Mouse (Mus musculus) liver, embryonic 15.5 days (tissue): ENCODE measurements around the gene Prelid3b. TPM values are rescaled to one million over a fixed set of nuclear protein-coding genes. Genes with fewer than 3 reads are reported as not detected.
A peak's percentile ranks its signal among the peaks of the same experiment; 100 is the strongest.

Experiments used
- ATAC-seq: fragments of 200-750 bp; cut with Nextera tagmentation; 2 replicates; pipeline ENCODE4 v1.8.0; 2017; ENCODE audit warnings: moderate number of reproducible peaks, mild to moderate bottlenecking, moderate library complexity; ENCODE audit not compliant: insufficient read depth
- H3K27ac ChIP-seq: fragments of 300-500 bp; sonication (generic); replicated peaks from 2 replicates; pipeline ENCODE4 v1.5.1; 2015; ENCODE audit warnings: mild to moderate bottlenecking, inconsistent platforms
- H3K27me3 ChIP-seq: fragments of 300-500 bp; sonication (generic); 2 replicates; pipeline ENCODE4 v1.6.1; 2015; ENCODE audit warnings: mild to moderate bottlenecking, inconsistent platforms
- H3K36me3 ChIP-seq: fragments of 300-500 bp; sonication (generic); replicated peaks from 2 replicates; pipeline ENCODE4 v1.6.1; 2015; ENCODE audit warnings: moderate library complexity, mild to moderate bottlenecking, inconsistent platforms
- H3K4me1 ChIP-seq: fragments of 300-500 bp; sonication (generic); replicated peaks from 2 replicates; pipeline ENCODE4 v1.6.1; 2015; ENCODE audit warnings: inconsistent platforms
- H3K4me2 ChIP-seq: fragments of 300-500 bp; sonication (generic); 2 replicates; pipeline ENCODE4 v1.6.1; 2015; ENCODE audit warnings: moderate library complexity, mild to moderate bottlenecking, inconsistent platforms
- H3K4me3 ChIP-seq: fragments of 300-500 bp; sonication (generic); replicated peaks from 2 replicates; pipeline ENCODE4 v1.5.1; 2015; ENCODE audit warnings: mild to moderate bottlenecking, inconsistent platforms
- H3K9ac ChIP-seq: fragments of 300-500 bp; sonication (generic); 2 replicates; pipeline ENCODE4 v1.6.1; 2015; ENCODE audit warnings: moderate library complexity, mild to moderate bottlenecking, inconsistent platforms
- H3K9me3 ChIP-seq: fragments of 300-500 bp; sonication (generic); replicated peaks from 2 replicates; pipeline ENCODE4 v1.6.1; 2016; ENCODE audit warnings: inconsistent platforms
- WGBS: fragments of 180-500 bp; shearing (Covaris S2); methylation state at CpG from one replicate; pipeline ENCODE4 v1.1.7; 2015; ENCODE audit warnings: mixed read lengths; ENCODE audit not compliant: insufficient replicate concordance; 5-methylcytosine and 5-hydroxymethylcytosine counted together
- polyA plus RNA-seq: library from polyadenylated mRNA; unstranded; fragments of >200 nt; fragmentation: Nextera tagmentation; extraction: Ambion mirVana; gene quantifications from 2 replicates; pipeline ENCODE4 v1.2.1, GENCODE M21; 2015

Prelid3b gene
- polyA plus RNA-seq, 1 experiment from 2014 or later, result 79.4 TPM

GRCm38 (mm10) chr2:174463370-174463769 lies 9.5 kb downstream of the Prelid3b start:
- WGBS, result 26% methylated on average over 10 of the region's 10 CpGs
- Histone ChIP-seq H3K4me3 (peak overlapping the region; percentile 76), H3K4me1 (peaks cover 24% of the 10 kb centered on the region), H3K27ac (peak overlapping the region; percentile 66), H3K27me3 (no peaks in the 10 kb centered on the region), H3K36me3 (peaks cover 68% of the 10 kb centered on the region), H3K4me2 (peak overlapping the region; percentile 92), H3K9me3 (no peaks in the 10 kb centered on the region), H3K9ac (peak overlapping the region; percentile 76)
- ATAC-seq, result peak; percentile 19

- Histone ChIP-seq H3K4me2 (no peak overlapping the region), H3K36me3 (peaks cover 29% of the 10 kb centered on the region), H3K27me3 (no peaks in the 10 kb centered on the region; the same call in 1 of the 2 replicates), H3K9ac (no peak overlapping the region), H3K9me3 (no peaks in the 10 kb centered on the region), H3K4me1 (peaks cover 26% of the 10 kb centered on the region), H3K4me3 (no peak overlapping the region), H3K27ac (no peak overlapping the region)
- 53% methylated on average over 2 of the region's 2 CpGs for WGBS
- ATAC-seq, result no peak
Measured at GRCm38 (mm10) chr2:174459365-174459764, 13.5 kb downstream of the Prelid3b start.

DNA sequence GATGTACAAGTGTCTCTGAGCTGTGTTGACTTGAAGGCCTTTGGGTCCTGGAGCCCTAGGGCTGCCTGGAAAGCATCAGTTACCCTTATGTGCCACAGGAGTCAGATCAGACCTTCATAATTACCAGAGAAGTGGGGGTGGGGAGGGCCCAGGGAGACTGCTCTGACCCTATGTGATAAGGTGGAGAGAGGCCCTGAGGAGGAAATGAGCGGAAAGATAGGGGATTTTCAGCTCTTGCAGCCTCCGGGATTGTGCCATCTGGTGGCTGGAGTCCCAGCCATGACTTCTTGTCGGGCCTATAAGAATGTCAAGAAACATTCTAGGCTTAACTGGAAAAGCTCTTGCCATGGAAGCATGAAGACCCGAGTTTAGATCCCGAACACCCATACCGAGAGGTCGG lies 19.2 kb downstream of the Prelid3b start:
- Histone ChIP-seq H3K9me3 (no peaks in the 10 kb centered on the region), H3K4me2 (peak overlapping the region; percentile 64), H3K36me3 (no peaks in the 10 kb centered on the region), H3K4me3 (peak overlapping the region; percentile 15; the same call in 1 of the 2 replicates), H3K27me3 (peaks cover under 1% of the 10 kb centered on the region; the same call in 1 of the 2 replicates), H3K4me1 (peaks cover 49% of the 10 kb centered on the region), H3K27ac (peak overlapping the region; percentile 91), H3K9ac (peak overlapping the region; percentile 22; the same call in 1 of the 2 replicates)
- 25% methylated on average over 7 of the region's 7 CpGs for WGBS
- peak; percentile 97 for ATAC-seq

DNA sequence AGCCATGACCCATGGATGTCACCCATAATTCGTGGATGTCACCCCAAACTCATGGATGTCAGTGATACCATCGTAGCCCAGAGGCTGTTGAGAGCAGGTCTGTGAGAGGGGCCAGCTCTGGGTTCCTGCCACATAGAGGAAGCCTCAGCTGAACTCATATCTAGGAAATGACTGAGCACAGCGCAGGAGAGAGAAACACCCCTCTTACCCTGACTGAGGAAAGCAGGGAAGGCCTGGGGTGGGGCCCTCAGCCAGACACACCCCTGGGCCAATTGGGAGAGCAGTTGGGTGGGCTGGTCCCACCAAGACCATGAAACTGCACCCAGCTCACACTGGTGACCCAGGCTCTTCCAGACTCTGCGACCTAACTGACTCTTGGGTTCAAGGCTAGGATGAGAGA lies 22.5 kb downstream of the Prelid3b start, which contains the start of gene Tubb1:
Gene Tubb1 (plus strand): TSS at position 343 of the 400 bp plus-strand sequence.
- WGBS, result 25% methylated on average over 4 of the region's 4 CpGs
- Histone ChIP-seq H3K9me3 (no peaks in the 10 kb centered on the region), H3K36me3 (no peaks in the 10 kb centered on the region), H3K27me3 (peaks cover 29% of the 10 kb centered on the region), H3K4me1 (peaks cover 49% of the 10 kb centered on the region), H3K9ac (no peak within 1 kb of the TSS), H3K27ac (peak within 1 kb of the TSS; percentile 91), H3K4me3 (no peak within 1 kb of the TSS), H3K4me2 (0 out of 2 replicates have a peak within 1 kb of the TSS, but pooled peaks have one; percentile 0)
- ATAC-seq, result peak; percentile 54

- Histone ChIP-seq H3K4me3 (no peak overlapping the region), H3K9me3 (no peaks in the 10 kb centered on the region), H3K36me3 (no peaks in the 10 kb centered on the region), H3K27me3 (peaks cover 35% of the 10 kb centered on the region), H3K4me2 (no peak overlapping the region), H3K9ac (no peak overlapping the region), H3K4me1 (peaks cover 39% of the 10 kb centered on the region), H3K27ac (no peak overlapping the region)
- no peak for ATAC-seq
- 75% methylated on average over 4 of the region's 4 CpGs for WGBS
Measured at GRCm38 (mm10) chr2:174448405-174448804, 24.5 kb downstream of the Prelid3b start.

- 57% methylated on average over 8 of the region's 8 CpGs for WGBS
- peaks cover 37% of the 10 kb centered on the region for H3K27me3 ChIP-seq
- no peak for ATAC-seq
- H3K4me1 ChIP-seq, result peaks cover 24% of the 10 kb centered on the region
- H3K27ac ChIP-seq, result no peak overlapping the region
- H3K9ac ChIP-seq, result no peak overlapping the region
- H3K4me2 ChIP-seq, result no peak overlapping the region
- H3K4me3 ChIP-seq, result no peak overlapping the region
- no peaks in the 10 kb centered on the region for H3K9me3 ChIP-seq
- H3K36me3 ChIP-seq, result no peaks in the 10 kb centered on the region
Measured at GRCm38 (mm10) chr2:174446905-174447304, 26.0 kb downstream of the Prelid3b start.

- no peak overlapping the region for H3K9ac ChIP-seq
- no peak for ATAC-seq
- 38% methylated on average over 7 of the region's 7 CpGs for WGBS
Measured at GRCm38 (mm10) chr2:174446492-174446891, 26.4 kb downstream of the Prelid3b start.

GRCm38 (mm10) chr2:174445018-174445417 lies 27.9 kb downstream of the Prelid3b start:
- Histone ChIP-seq H3K4me1 (peaks cover 12% of the 10 kb centered on the region), H3K27ac (no peak overlapping the region), H3K4me3 (no peak overlapping the region), H3K4me2 (no peak overlapping the region), H3K9ac (no peak overlapping the region), H3K27me3 (peaks cover 37% of the 10 kb centered on the region), H3K9me3 (no peaks in the 10 kb centered on the region), H3K36me3 (no peaks in the 10 kb centered on the region)
- WGBS, result 53% methylated on average over 6 of the region's 6 CpGs
- ATAC-seq, result no peak

More at GRCm38 (mm10) chr2:174446492-174446891, 26.4 kb downstream of the Prelid3b start:
- Histone ChIP-seq H3K9me3 (no peaks in the 10 kb centered on the region), H3K27me3 (peaks cover 37% of the 10 kb centered on the region), H3K27ac (no peak overlapping the region), H3K36me3 (no peaks in the 10 kb centered on the region), H3K4me2 (no peak overlapping the region), H3K4me3 (no peak overlapping the region), H3K4me1 (peaks cover 23% of the 10 kb centered on the region)

DNA sequence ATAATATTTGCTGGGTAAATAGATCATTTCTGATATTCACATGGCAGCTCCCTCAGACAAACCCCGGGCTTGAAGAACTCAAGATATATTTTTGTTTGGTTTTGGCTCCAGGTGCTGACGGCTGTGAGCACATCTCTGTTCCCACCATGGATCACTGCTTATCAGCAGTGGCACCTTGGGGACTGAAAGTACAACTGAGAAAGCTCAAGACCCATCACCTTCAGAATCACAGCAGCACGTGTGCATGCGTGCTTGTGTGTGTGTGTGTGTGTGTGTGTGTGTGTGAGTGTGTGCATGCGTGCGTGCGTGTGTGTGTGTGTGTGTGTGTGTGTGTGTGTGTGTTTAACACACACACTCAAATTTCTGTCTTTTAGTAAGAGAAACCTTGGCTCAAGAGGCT lies 28.5 kb downstream of the Prelid3b start:
- H3K27ac ChIP-seq, result no peak overlapping the region
- no peaks in the 10 kb centered on the region for H3K36me3 ChIP-seq
- no peak overlapping the region for H3K9ac ChIP-seq
- H3K27me3 ChIP-seq, result peaks cover 37% of the 10 kb centered on the region
- H3K9me3 ChIP-seq, result no peaks in the 10 kb centered on the region
- ATAC-seq, result no peak
- no peak overlapping the region for H3K4me2 ChIP-seq
- H3K4me1 ChIP-seq, result peaks cover 17% of the 10 kb centered on the region
- WGBS, result 42% methylated on average over 7 of the region's 7 CpGs
- no peak overlapping the region for H3K4me3 ChIP-seq

DNA sequence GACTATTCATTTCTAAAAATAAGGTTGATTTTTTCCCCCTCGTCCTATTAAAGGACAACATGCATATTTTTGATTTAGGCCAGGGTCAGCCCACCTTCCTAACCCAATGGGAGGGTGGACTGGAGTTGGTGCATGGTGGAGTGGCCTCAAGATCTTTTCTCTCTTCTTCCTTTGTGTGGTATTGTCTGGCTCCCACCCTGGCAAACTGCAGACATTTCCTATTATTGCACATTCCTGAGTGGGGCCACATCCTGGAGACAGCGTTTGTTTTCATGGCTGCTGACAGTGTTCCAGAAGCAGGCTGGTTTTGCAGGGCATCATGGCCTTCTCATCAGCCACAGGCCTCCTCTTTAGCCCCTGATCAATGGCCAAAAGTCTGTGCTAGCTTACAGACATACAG lies 29.8 kb downstream of the Prelid3b start:
- Histone ChIP-seq H3K9me3 (no peaks in the 10 kb centered on the region), H3K36me3 (no peaks in the 10 kb centered on the region), H3K27ac (no peak overlapping the region), H3K9ac (no peak overlapping the region), H3K4me3 (no peak overlapping the region), H3K4me1 (peaks cover 30% of the 10 kb centered on the region), H3K4me2 (no peak overlapping the region), H3K27me3 (peaks cover 31% of the 10 kb centered on the region)
- 45% methylated on average over 2 of the region's 2 CpGs for WGBS
- no peak for ATAC-seq

GRCm38 (mm10) chr2:174442460-174442859 lies 30.4 kb downstream of the Prelid3b start:
- no peak overlapping the region for H3K4me3 ChIP-seq
- WGBS, result 69% methylated on average over 9 of the region's 9 CpGs
- no peak overlapping the region for H3K4me2 ChIP-seq
- ATAC-seq, result no peak
- peaks cover 29% of the 10 kb centered on the region for H3K27me3 ChIP-seq
- no peaks in the 10 kb centered on the region for H3K9me3 ChIP-seq
- no peak overlapping the region for H3K27ac ChIP-seq
- H3K36me3 ChIP-seq, result no peaks in the 10 kb centered on the region
- H3K9ac ChIP-seq, result no peak overlapping the region
- H3K4me1 ChIP-seq, result peaks cover 36% of the 10 kb centered on the region

DNA sequence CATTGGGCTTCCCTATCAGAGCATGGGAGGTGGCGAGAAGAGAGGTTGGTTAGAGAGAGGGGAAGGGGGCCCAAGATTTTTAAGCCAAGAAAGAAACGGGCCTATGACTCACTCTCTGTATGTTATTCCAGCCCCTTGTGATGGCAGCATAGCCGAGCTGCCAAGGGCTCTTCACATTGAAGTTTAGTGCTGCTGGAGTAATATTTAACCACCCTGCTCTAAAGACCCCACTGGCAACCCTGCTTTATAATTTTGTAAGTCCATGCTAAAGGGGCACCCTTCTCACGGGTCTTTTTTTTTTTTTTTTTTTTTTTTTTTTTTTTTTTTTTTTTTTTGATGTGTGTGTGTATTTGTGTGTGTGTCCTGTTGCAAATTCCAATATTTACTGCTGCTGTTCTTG lies 31.0 kb downstream of the Prelid3b start:
- H3K27ac ChIP-seq, result no peak overlapping the region
- no peaks in the 10 kb centered on the region for H3K9me3 ChIP-seq
- WGBS, result 48% methylated on average over 4 of the region's 4 CpGs
- no peak overlapping the region for H3K4me3 ChIP-seq
- no peak overlapping the region for H3K4me2 ChIP-seq
- H3K36me3 ChIP-seq, result no peaks in the 10 kb centered on the region
- H3K27me3 ChIP-seq, result peaks cover 24% of the 10 kb centered on the region
- H3K4me1 ChIP-seq, result peaks cover 41% of the 10 kb centered on the region
- no peak for ATAC-seq
- H3K9ac ChIP-seq, result no peak overlapping the region
